Mouse (Mus musculus) kidney, embryonic 15.5 days (tissue): ENCODE measurements around the gene Eprs. TPM values are rescaled to one million over a fixed set of nuclear protein-coding genes. Genes with fewer than 3 reads are reported as not detected.
"Not testable (repeated sequence)": the region's sequence is repeated elsewhere in the genome, so short reads cannot be mapped to it uniquely, and the experiment has no call there.

Source experiments
- ATAC-seq: fragments of 200-750 bp; cut with Nextera tagmentation; replicated peaks from 2 replicates; pipeline ENCODE4 v1.8.0; 2017; ENCODE audit warnings: moderate TSS enrichment; ENCODE audit not compliant: low FRiP score
- H3K27ac ChIP-seq: fragments of 300-500 bp; sonication (generic); 2 replicates; pipeline ENCODE4 v1.5.1; 2015; ENCODE audit warnings: mild to moderate bottlenecking, inconsistent platforms
- H3K27me3 ChIP-seq: fragments of 300-500 bp; sonication (generic); 2 replicates; pipeline ENCODE4 v1.6.1; 2015; ENCODE audit warnings: inconsistent platforms
- H3K36me3 ChIP-seq: fragments of 300-500 bp; sonication (generic); 2 replicates; pipeline ENCODE4 v1.6.1; 2015; ENCODE audit warnings: inconsistent platforms
- H3K4me1 ChIP-seq: fragments of 300-500 bp; sonication (generic); 2 replicates; pipeline ENCODE4 v1.6.1; 2015; ENCODE audit warnings: inconsistent platforms
- H3K4me2 ChIP-seq: fragments of 300-500 bp; sonication (generic); 2 replicates; pipeline ENCODE4 v1.6.1; 2015; ENCODE audit warnings: moderate library complexity, mild to moderate bottlenecking, inconsistent platforms
- H3K4me3 ChIP-seq: fragments of 300-500 bp; sonication (generic); replicated peaks from 2 replicates; pipeline ENCODE4 v1.5.1; 2015; ENCODE audit warnings: mild to moderate bottlenecking, inconsistent platforms
- H3K9ac ChIP-seq: fragments of 300-500 bp; sonication (generic); 2 replicates; pipeline ENCODE4 v1.6.1; 2015; ENCODE audit warnings: mild to moderate bottlenecking, inconsistent platforms
- H3K9me3 ChIP-seq: fragments of 300-500 bp; sonication (generic); replicated peaks from 2 replicates; pipeline ENCODE4 v1.6.1; 2016; ENCODE audit warnings: inconsistent platforms
- WGBS: fragments of 180-500 bp; shearing (Covaris S2); methylation state at CpG from one replicate; pipeline ENCODE4 v1.1.7; 2015; ENCODE audit warnings: mixed read lengths; 5-methylcytosine and 5-hydroxymethylcytosine counted together
- polyA plus RNA-seq: library from polyadenylated mRNA; unstranded; fragments of >200 nt; fragmentation: Nextera tagmentation; extraction: Ambion mirVana; gene quantifications from 2 replicates; pipeline ENCODE4 v1.2.1, GENCODE M21; 2015

Eprs gene
- 142 and 160 TPM in 2 replicates for polyA plus RNA-seq

- Histone ChIP-seq H3K4me2 (peak within 1 kb of the TSS; percentile 80), H3K9me3 (no peaks in the 10 kb centered on the region), H3K4me1 (peaks cover 27% of the 10 kb centered on the region), H3K36me3 (peaks cover 19% of the 10 kb centered on the region; the same call in 1 of the 2 replicates), H3K27ac (peak within 1 kb of the TSS; percentile 91), H3K4me3 (peak within 1 kb of the TSS; percentile 76), H3K27me3 (no peaks in the 10 kb centered on the region), H3K9ac (peak within 1 kb of the TSS; percentile 86)
- peak; percentile 95 for ATAC-seq
- under 1% methylated on average over 77 of the region's 92 CpGs for WGBS
These were observed at the start of gene Eprs for GRCm38 (mm10) chr1:185362677-185363520. Gene Eprs (plus strand): TSS chr1:185363044.

- no peaks in the 10 kb centered on the region for H3K27me3 ChIP-seq
- no peak overlapping the region for H3K27ac ChIP-seq
- no peaks in the 10 kb centered on the region for H3K4me1 ChIP-seq
- H3K9me3 ChIP-seq = no peaks in the 10 kb centered on the region
- H3K36me3 ChIP-seq = peaks cover 78% of the 10 kb centered on the region
- H3K9ac ChIP-seq = no peak overlapping the region
- WGBS = 89% methylated on average over 4 of the region's 4 CpGs
- no peak for ATAC-seq
- H3K4me2 ChIP-seq = no peak overlapping the region
- no peak overlapping the region for H3K4me3 ChIP-seq
These were observed 48.3 kb upstream of the Eprs start for GRCm38 (mm10) chr1:185314546-185314945.

- WGBS = 85% methylated on average over 16 of the region's 16 CpGs
- Histone ChIP-seq H3K4me1 (no peaks in the 10 kb centered on the region), H3K36me3 (peaks cover 85% of the 10 kb centered on the region), H3K27ac (no peak overlapping the region), H3K4me3 (no peak overlapping the region), H3K9me3 (no peaks in the 10 kb centered on the region), H3K4me2 (no peak overlapping the region), H3K9ac (no peak overlapping the region), H3K27me3 (no peaks in the 10 kb centered on the region)
- no peak for ATAC-seq
These were observed 46.8 kb upstream of the Eprs start for GRCm38 (mm10) chr1:185315846-185316568.

- peaks cover 42% of the 10 kb centered on the region for H3K36me3 ChIP-seq
- ATAC-seq, H3K9ac ChIP-seq, H3K9me3 ChIP-seq, H3K27ac ChIP-seq, H3K27me3 ChIP-seq: not testable (repeated sequence)
- H3K4me3 ChIP-seq = peak overlapping the region; percentile 76
- H3K4me2 ChIP-seq = peak overlapping the region; percentile 73
- WGBS = 59% methylated on average over 3 of the region's 3 CpGs
- H3K4me1 ChIP-seq = peaks cover 17% of the 10 kb centered on the region
These were observed 35.0 kb upstream of the Eprs start for GRCm38 (mm10) chr1:185327754-185328345.

GRCm38 (mm10) chr1:185328721-185329610, 33.9 kb upstream of the Eprs start, which contains the start of gene Iars2:
Gene Iars2 (minus strand): TSS chr1:185329396.
- peak within 1 kb of the TSS; percentile 73 for H3K4me2 ChIP-seq
- H3K27ac ChIP-seq = peak within 1 kb of the TSS; percentile 96
- H3K4me3 ChIP-seq = peak within 1 kb of the TSS; percentile 76
- peaks cover 31% of the 10 kb centered on the region for H3K36me3 ChIP-seq
- WGBS = under 1% methylated on average over 76 of the region's 76 CpGs
- H3K4me1 ChIP-seq = peaks cover 28% of the 10 kb centered on the region
- no peaks in the 10 kb centered on the region for H3K27me3 ChIP-seq
- ATAC-seq = peak; percentile 92
- H3K9me3 ChIP-seq = no peaks in the 10 kb centered on the region
- peak within 1 kb of the TSS; percentile 90 for H3K9ac ChIP-seq

- Histone ChIP-seq H3K27me3 (no peaks in the 10 kb centered on the region), H3K4me1 (peaks cover 30% of the 10 kb centered on the region), H3K4me3 (peak overlapping the region; percentile 76), H3K4me2 (0 out of 2 replicates have a peak overlapping the region, but pooled peaks have one; percentile 73), H3K9me3 (no peaks in the 10 kb centered on the region), H3K27ac (no peak overlapping the region), H3K9ac (no peak overlapping the region), H3K36me3 (peaks cover 22% of the 10 kb centered on the region)
- WGBS = 91% methylated on average over 8 of the region's 8 CpGs
- no peak for ATAC-seq
These were observed 33.0 kb upstream of the Eprs start for GRCm38 (mm10) chr1:185329851-185330250.

GRCm38 (mm10) chr1:185331364-185331763, 31.5 kb upstream of the Eprs start:
- Histone ChIP-seq H3K4me3 (peak overlapping the region; percentile 74; the same call in 1 of the 2 replicates), H3K4me2 (peak overlapping the region; percentile 81), H3K27me3 (no peaks in the 10 kb centered on the region), H3K36me3 (peaks cover 9% of the 10 kb centered on the region), H3K27ac (no peak overlapping the region), H3K9me3 (no peaks in the 10 kb centered on the region), H3K9ac (no peak overlapping the region), H3K4me1 (peaks cover 30% of the 10 kb centered on the region)
- no peak for ATAC-seq
- 57% methylated on average over 5 of the region's 5 CpGs for WGBS

- no peaks in the 10 kb centered on the region for H3K27me3 ChIP-seq
- H3K4me1 ChIP-seq = peaks cover 30% of the 10 kb centered on the region
- WGBS = 0% methylated on average over 32 of the region's 32 CpGs
- H3K9me3 ChIP-seq = no peaks in the 10 kb centered on the region
- H3K9ac ChIP-seq = peak within 1 kb of the TSS; percentile 70
- peak within 1 kb of the TSS; percentile 74 for H3K4me3 ChIP-seq
- H3K36me3 ChIP-seq = peaks cover 3% of the 10 kb centered on the region
- H3K27ac ChIP-seq = peak within 1 kb of the TSS; percentile 93
- ATAC-seq = peak; percentile 84
- H3K4me2 ChIP-seq = peak within 1 kb of the TSS; percentile 81
These were observed 30.8 kb upstream of the Eprs start, which contains the start of gene Bpnt1 for GRCm38 (mm10) chr1:185331983-185332430. Gene Bpnt1 (plus strand): TSS chr1:185332149.

- ATAC-seq = no peak
- Histone ChIP-seq H3K9me3 (no peaks in the 10 kb centered on the region), H3K4me2 (peak overlapping the region; percentile 81; the same call in 1 of the 2 replicates), H3K4me3 (0 out of 2 replicates have a peak overlapping the region, but pooled peaks have one; percentile 2), H3K27ac (no peak overlapping the region), H3K9ac (no peak overlapping the region), H3K27me3 (no peaks in the 10 kb centered on the region), H3K4me1 (peaks cover 25% of the 10 kb centered on the region), H3K36me3 (peaks cover 8% of the 10 kb centered on the region)
- 80% methylated on average over 5 of the region's 5 CpGs for WGBS
These were observed 29.2 kb upstream of the Eprs start for GRCm38 (mm10) chr1:185333651-185334050.

GRCm38 (mm10) chr1:185334136-185334535, 28.7 kb upstream of the Eprs start:
- peaks cover 12% of the 10 kb centered on the region for H3K36me3 ChIP-seq
- H3K4me3 ChIP-seq = 0 out of 2 replicates have a peak overlapping the region, but pooled peaks have one; percentile 2
- WGBS = 91% methylated on average over 4 of the region's 4 CpGs
- ATAC-seq = no peak
- H3K4me2 ChIP-seq = 0 out of 2 replicates have a peak overlapping the region, but pooled peaks have one; percentile 81
- H3K27ac ChIP-seq = no peak overlapping the region
- peaks cover 25% of the 10 kb centered on the region for H3K4me1 ChIP-seq
- H3K9ac ChIP-seq = no peak overlapping the region
- no peaks in the 10 kb centered on the region for H3K9me3 ChIP-seq
- H3K27me3 ChIP-seq = no peaks in the 10 kb centered on the region
